Mouse (Mus musculus): ENCODE measurements at regions not wholly inside any gene's neighbourhood (a gene's known extent, or its start where the extent isn't known, plus 50 kb on each side); places are given as distances from the start of the nearest gene placed in this dataset.

DNA sequence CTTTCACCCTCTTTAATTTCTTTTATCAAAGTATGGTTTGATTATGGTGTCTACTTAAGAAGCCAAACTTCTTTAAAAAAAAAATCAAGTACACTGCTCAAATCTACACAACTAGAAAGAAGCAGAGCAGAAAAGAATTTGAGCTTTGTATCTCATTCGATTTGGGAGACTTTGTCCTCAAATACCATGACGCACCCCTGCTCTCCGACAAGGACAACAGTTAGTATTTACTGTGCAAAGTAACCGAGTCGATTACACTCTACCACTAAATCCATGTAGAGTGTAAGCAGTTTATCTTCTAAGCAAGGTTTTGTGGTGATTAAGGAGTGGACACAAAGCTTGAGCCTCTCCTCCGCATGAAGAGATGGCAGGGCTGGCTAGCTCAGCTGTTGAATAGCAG is 79.6 kb downstream of the Csl start:
- TF ChIP-seq EP300 (IDR thresholded peaks at IDR 0.05), result no peak
- TF ChIP-seq CTCF (IDR thresholded peaks at IDR 0.05), result no peak
